Mouse (Mus musculus): ENCODE measurements around the gene Zfp9. TPM values are rescaled to one million over a fixed set of nuclear protein-coding genes. Genes with fewer than 3 reads are reported as not detected.
A peak's percentile ranks its signal among the peaks of the same experiment; 100 is the strongest.

Gene Zfp9
- polyA plus RNA-seq (2015; fragmentation: Nextera tagmentation; extraction: Ambion mirVana): 5.7 and 6.1 TPM in 2 replicates

DNA sequence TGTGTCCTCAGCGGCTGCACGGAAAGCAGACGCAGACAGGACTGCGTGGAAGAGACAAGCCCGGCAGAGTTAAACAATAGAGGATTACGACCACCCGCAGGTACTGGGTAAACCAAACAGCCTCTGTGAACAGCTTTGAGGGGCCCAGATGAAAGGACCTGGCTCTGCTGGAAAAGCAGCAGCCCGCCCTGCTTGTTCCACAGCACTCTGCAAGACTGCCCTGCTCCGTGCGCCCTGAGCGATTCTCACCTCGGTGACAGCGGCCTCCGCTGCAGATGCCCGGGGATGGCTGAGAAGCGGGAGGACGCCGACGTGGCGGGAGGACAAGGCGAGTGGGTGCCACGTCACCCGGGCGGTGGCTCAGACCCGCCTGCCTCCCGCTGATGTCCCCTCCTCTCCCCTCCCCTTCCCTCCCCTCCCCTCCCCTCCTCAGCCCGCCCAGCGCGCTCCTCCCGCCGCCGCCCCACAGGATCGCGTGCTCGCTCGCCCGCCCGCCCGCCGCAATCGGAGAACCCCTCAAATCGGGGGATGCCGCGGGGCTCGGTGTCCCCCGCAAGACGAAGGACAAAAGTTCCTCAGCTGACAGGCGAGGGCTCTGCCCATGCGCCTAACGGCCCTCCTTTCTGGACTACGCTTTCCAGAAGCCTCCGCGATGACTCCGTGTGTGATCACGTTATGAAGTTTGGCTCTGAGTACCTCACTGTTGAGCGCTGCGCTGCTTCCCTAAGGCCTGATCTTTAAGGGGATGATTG, at the start of gene Zfp9:
Zfp9 (minus strand) TSS at position 364 of the 752 bp plus-strand sequence.
- H3K9ac ChIP-seq (ENCODE audit: low read depth, low read length): peak within 1 kb of the TSS; percentile 79
- H3K4me2 ChIP-seq (ENCODE audit: low read depth, low read length): peak within 1 kb of the TSS; percentile 84
- under 1% methylated on average over 45 of the region's 57 CpGs for WGBS
- ATAC-seq: peak; percentile 94
- no peaks in the 10 kb centered on the region for H3K36me3 ChIP-seq (ENCODE audit: control insufficient read depth, insufficient read depth, low read length)
- H3K4me1 ChIP-seq (ENCODE audit: control insufficient read depth, insufficient read depth, low read length): peaks cover 5% of the 10 kb centered on the region; the same call in 1 of the 2 replicates
- no peaks in the 10 kb centered on the region for H3K9me3 ChIP-seq (ENCODE audit: control insufficient read depth, low read length)
- H3K4me3 ChIP-seq (ENCODE audit: low read length): peak within 1 kb of the TSS; percentile 64
- H3K27me3 ChIP-seq (replicated peaks; ENCODE audit: control insufficient read depth, insufficient read depth, low read length): no peaks in the 10 kb centered on the region
- H3K27ac ChIP-seq (ENCODE audit: low read length): peak within 1 kb of the TSS; percentile 86

DNA sequence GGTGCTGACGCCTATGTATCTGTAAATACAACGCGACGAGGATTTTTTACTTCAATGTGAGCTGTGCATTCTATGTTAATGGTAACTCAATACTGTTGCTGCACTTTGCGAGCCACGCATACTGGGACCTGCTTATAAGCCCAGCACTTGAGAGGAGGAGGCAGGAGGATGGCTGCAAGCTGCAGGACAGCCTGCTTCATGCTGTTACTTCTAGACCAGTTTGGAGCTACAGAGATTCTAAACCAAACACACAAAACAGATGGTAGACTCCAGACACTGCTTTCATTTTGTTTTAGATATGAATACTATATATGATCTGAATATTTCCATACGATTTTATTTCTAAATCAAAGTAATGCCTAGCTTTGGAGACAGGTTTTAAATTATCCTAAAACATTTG, 41.5 kb upstream of the Zfp9 start:
- WGBS: 91% methylated on average over 7 of the region's 7 CpGs
- H3K36me3 ChIP-seq (ENCODE audit: control insufficient read depth, insufficient read depth, low read length): 0 out of 2 replicates have a peak, but pooled peaks cover 4% of the 10 kb centered on the region
- no peak for ATAC-seq

DNA sequence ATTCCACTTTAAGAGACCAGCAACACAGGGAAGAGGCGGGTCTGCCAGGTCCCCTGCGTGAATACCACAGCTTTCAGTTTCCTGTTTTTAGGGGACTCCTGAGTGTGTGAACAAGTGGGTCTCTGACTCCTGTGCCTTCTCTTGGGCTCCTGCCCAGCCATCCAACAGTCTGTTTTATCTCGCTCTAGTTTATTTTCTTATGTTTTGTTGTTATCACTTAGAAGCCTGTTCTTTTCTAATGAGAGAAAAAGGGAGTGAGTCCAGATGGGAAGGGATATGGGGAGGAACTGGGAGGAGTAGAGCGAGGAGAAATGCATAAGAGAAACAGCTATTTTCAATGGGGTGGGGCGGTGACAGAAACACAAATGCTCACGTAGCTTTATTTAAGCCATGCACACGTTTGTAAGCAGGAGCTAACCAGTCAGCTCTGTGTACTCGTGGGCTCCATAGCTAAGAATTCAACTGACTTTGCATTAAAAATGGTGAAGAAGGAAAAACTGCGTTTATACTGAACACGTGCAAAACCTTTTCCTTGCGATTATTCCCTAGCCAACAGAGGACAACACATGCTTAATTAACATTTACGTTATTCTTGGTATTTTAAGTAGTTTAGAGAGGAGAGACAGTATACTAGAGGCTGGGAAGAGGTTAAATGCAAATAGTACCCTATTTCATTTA, 34.4 kb upstream of the Zfp9 start:
- 89% methylated on average over 12 of the region's 12 CpGs for WGBS
- 0 out of 2 replicates have a peak, but pooled peaks cover 2% of the 10 kb centered on the region for H3K36me3 ChIP-seq (ENCODE audit: control insufficient read depth, insufficient read depth, low read length)
- no peak overlapping the region for H3K4me3 ChIP-seq (ENCODE audit: low read length)
- no peak for ATAC-seq
- H3K27me3 ChIP-seq (replicated peaks; ENCODE audit: control insufficient read depth, insufficient read depth, low read length): no peaks in the 10 kb centered on the region
- no peaks in the 10 kb centered on the region for H3K4me1 ChIP-seq (ENCODE audit: control insufficient read depth, insufficient read depth, low read length)
- H3K9ac ChIP-seq (ENCODE audit: low read depth, low read length): no peak overlapping the region
- H3K9me3 ChIP-seq (ENCODE audit: control insufficient read depth, low read length): no peaks in the 10 kb centered on the region
- H3K27ac ChIP-seq (ENCODE audit: low read length): no peak overlapping the region
- H3K4me2 ChIP-seq (ENCODE audit: low read depth, low read length): no peak overlapping the region

More for the DNA sequence above, 41.5 kb upstream of the Zfp9 start:
- no peak overlapping the region for H3K27ac ChIP-seq (ENCODE audit: low read length)
- H3K9ac ChIP-seq (ENCODE audit: low read depth, low read length): no peak overlapping the region
- H3K4me2 ChIP-seq (ENCODE audit: low read depth, low read length): no peak overlapping the region
- no peaks in the 10 kb centered on the region for H3K27me3 ChIP-seq (replicated peaks; ENCODE audit: control insufficient read depth, insufficient read depth, low read length)
- no peaks in the 10 kb centered on the region for H3K4me1 ChIP-seq (ENCODE audit: control insufficient read depth, insufficient read depth, low read length)
- no peak overlapping the region for H3K4me3 ChIP-seq (ENCODE audit: low read length)
- H3K9me3 ChIP-seq (ENCODE audit: control insufficient read depth, low read length): no peaks in the 10 kb centered on the region

DNA sequence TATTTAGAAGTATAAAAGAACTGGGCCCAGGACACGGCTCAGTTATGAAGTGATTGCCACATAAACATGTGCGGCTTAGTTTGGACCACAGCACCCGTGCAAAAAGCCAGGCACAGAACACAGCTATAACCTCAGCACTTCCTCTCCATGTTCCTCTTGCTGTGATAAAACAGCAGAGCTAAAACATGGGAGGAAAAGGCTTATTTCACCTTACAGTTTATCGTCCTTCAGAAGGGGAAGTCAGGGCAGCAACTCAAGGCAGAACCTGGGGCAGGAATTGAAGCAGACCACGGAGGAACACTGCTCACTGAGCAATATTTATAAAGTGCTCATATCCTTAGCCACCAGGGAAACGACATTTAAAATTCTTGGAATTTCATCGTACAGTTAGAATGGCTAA, 19.9 kb upstream of the Zfp9 start:
- Histone ChIP-seq H3K27me3 (replicated peaks; ENCODE audit: control insufficient read depth, insufficient read depth, low read length) (no peaks in the 10 kb centered on the region), H3K9me3 (ENCODE audit: control insufficient read depth, low read length) (no peaks in the 10 kb centered on the region; the same call in 1 of the 2 replicates), H3K4me1 (ENCODE audit: control insufficient read depth, insufficient read depth, low read length) (no peaks in the 10 kb centered on the region), H3K4me2 (ENCODE audit: low read depth, low read length) (no peak overlapping the region), H3K27ac (ENCODE audit: low read length) (no peak overlapping the region), H3K4me3 (ENCODE audit: low read length) (no peak overlapping the region), H3K9ac (ENCODE audit: low read depth, low read length) (no peak overlapping the region), H3K36me3 (ENCODE audit: control insufficient read depth, insufficient read depth, low read length) (no peaks in the 10 kb centered on the region)
- 86% methylated on average over 7 of the region's 7 CpGs for WGBS
- no peak for ATAC-seq

DNA sequence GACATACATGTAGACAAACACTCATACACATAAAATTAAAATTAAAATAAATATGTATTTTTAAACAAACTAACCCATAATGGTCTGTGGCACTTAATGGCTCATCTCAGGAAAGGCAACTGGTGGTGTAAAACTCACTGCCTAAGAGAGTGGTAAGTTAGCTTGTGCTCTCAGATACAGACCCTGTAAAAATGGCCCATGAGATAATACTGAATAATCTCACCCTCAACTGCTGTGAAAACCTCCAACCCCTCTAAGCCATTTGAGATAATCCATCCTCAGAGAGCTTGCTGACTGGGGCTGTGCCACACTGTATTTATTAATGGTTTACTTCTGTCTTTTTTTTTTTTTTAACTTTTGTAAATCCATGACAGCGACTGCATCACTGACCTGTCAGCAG, 3.0 kb upstream of the Zfp9 start:
- no peaks in the 10 kb centered on the region for H3K9me3 ChIP-seq (ENCODE audit: control insufficient read depth, low read length)
- H3K36me3 ChIP-seq (ENCODE audit: control insufficient read depth, insufficient read depth, low read length): no peaks in the 10 kb centered on the region
- no peak overlapping the region for H3K4me3 ChIP-seq (ENCODE audit: low read length)
- WGBS: 81% methylated on average over 1 of the region's 1 CpGs
- no peaks in the 10 kb centered on the region for H3K27me3 ChIP-seq (replicated peaks; ENCODE audit: control insufficient read depth, insufficient read depth, low read length)
- H3K4me1 ChIP-seq (ENCODE audit: control insufficient read depth, insufficient read depth, low read length): peaks cover 3% of the 10 kb centered on the region; the same call in 1 of the 2 replicates
- H3K27ac ChIP-seq (ENCODE audit: low read length): no peak overlapping the region
- ATAC-seq: no peak
- H3K9ac ChIP-seq (ENCODE audit: low read depth, low read length): no peak overlapping the region
- H3K4me2 ChIP-seq (ENCODE audit: low read depth, low read length): no peak overlapping the region

DNA sequence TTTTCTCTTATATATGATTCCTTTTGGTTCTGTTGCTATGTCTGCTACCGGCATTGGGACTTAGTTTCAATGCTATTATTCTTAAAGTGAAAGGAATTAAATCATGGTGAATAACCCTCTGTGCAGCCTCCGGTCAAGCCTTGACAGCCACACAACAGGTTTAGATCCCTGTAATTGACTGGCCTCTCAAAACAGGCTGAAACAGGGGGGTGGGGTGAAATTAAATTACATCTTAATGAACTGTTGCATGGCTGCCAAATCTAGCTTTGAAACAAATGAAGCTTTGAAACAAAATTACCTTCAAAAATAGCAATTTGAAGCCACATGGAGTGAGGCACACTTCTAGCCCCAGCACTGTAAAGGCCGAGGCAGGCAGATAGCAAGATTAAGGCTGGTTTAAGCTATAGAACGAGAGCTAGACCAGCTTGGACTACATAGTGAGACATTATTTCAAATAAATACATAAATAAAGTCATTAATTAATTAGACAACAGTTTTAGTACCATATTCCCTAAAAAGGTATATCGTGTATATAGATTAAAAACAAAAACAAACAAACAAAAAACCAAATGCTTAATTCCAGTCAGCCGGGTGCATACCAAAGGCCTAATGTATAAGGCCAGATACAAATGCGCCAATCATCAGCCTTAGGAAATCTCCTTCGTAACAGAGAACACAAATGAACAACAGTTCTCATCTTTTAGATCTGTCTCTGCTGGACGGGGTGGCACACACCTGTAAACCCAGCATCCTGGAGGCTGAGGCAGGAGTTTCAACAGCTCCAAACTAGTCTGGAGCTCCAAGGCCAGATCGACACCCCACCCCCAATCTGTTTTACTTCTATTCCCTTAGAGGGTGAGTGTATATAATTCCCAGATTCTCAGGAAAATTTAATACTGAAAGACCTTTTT, 990 bp downstream of the Zfp9 start:
- Histone ChIP-seq H3K36me3 (ENCODE audit: control insufficient read depth, insufficient read depth, low read length) (no peaks in the 10 kb centered on the region), H3K27me3 (replicated peaks; ENCODE audit: control insufficient read depth, insufficient read depth, low read length) (no peaks in the 10 kb centered on the region), H3K9me3 (ENCODE audit: control insufficient read depth, low read length) (no peaks in the 10 kb centered on the region), H3K27ac (ENCODE audit: low read length) (peak overlapping the region; percentile 56; the same call in 1 of the 2 replicates), H3K4me1 (ENCODE audit: control insufficient read depth, insufficient read depth, low read length) (peaks cover 5% of the 10 kb centered on the region; the same call in 1 of the 2 replicates), H3K9ac (ENCODE audit: low read depth, low read length) (peak overlapping the region; percentile 79), H3K4me3 (ENCODE audit: low read length) (peak overlapping the region; percentile 64), H3K4me2 (ENCODE audit: low read depth, low read length) (peak overlapping the region; percentile 84)
- peak; percentile 18; the same call in 1 of the 2 replicates for ATAC-seq
- WGBS: 36% methylated on average over 10 of the region's 10 CpGs

DNA sequence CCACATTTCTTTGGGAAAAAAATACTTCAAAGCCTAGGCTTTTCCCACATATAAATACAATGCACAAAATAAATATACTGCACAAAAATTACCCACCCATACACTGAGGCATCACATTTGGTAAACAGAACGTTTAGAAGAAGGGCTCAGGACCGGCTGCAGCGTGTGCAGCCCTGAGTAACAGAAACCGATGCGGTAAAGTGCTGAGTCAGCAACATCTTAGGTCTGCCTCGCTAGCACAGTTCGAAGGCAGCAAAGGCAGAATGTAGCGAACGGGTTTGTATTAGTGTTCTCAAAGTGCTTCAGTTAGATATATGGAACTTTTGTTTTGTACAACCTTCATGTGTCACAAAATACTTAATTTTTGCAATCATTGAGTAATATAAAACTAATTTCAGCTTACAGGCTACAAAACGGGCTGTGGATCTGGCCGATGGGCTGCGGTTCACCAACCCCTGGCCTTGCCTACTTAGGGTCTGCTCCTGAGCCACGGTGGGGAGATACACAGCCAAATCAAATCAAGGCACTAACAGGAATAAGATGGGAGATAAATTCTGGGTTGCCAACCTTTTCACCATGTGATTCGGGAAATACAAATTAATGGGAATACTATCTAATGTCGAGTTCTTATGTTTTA, 16.9 kb downstream of the Zfp9 start:
- ATAC-seq: no peak
- Histone ChIP-seq H3K36me3 (ENCODE audit: control insufficient read depth, insufficient read depth, low read length) (no peaks in the 10 kb centered on the region), H3K9ac (ENCODE audit: low read depth, low read length) (no peak overlapping the region), H3K4me2 (ENCODE audit: low read depth, low read length) (no peak overlapping the region), H3K27ac (ENCODE audit: low read length) (no peak overlapping the region), H3K4me3 (ENCODE audit: low read length) (no peak overlapping the region), H3K4me1 (ENCODE audit: control insufficient read depth, insufficient read depth, low read length) (no peaks in the 10 kb centered on the region), H3K9me3 (ENCODE audit: control insufficient read depth, low read length) (no peaks in the 10 kb centered on the region), H3K27me3 (replicated peaks; ENCODE audit: control insufficient read depth, insufficient read depth, low read length) (no peaks in the 10 kb centered on the region)
- WGBS: 84% methylated on average over 15 of the region's 15 CpGs

DNA sequence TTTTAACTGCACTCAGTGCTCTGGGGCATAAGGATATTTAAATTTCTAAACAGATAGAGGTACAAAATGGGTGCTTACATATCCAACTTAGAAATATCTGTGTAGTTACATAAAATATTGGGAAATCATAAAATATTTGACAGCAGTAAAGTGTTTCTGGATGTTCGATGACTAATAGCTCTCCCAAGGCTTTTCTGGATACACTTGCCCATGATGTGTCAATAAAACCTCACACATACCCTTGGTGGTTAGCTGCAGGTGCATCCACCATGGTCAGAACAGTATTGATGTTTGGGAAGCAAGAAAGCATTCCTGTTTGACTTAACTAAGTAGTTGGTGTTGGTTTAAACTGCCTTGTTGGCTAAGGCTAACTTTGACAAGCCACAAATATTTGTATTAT, 21.4 kb downstream of the Zfp9 start:
- H3K4me1 ChIP-seq (ENCODE audit: control insufficient read depth, insufficient read depth, low read length): peaks cover 8% of the 10 kb centered on the region; the same call in 1 of the 2 replicates
- no peaks in the 10 kb centered on the region for H3K9me3 ChIP-seq (ENCODE audit: control insufficient read depth, low read length)
- no peak overlapping the region for H3K4me2 ChIP-seq (ENCODE audit: low read depth, low read length)
- no peak overlapping the region for H3K27ac ChIP-seq (ENCODE audit: low read length)
- no peak overlapping the region for H3K4me3 ChIP-seq (ENCODE audit: low read length)
- H3K27me3 ChIP-seq (replicated peaks; ENCODE audit: control insufficient read depth, insufficient read depth, low read length): no peaks in the 10 kb centered on the region
- 90% methylated on average over 1 of the region's 1 CpGs for WGBS
- no peak overlapping the region for H3K9ac ChIP-seq (ENCODE audit: low read depth, low read length)
- no peaks in the 10 kb centered on the region for H3K36me3 ChIP-seq (ENCODE audit: control insufficient read depth, insufficient read depth, low read length)
- no peak for ATAC-seq

All from intestine, embryonic 16.5 days (tissue).